Mouse (Mus musculus): Measurements from ENCODE around the gene Pcgf1.

Pcgf1 gene

DNA sequence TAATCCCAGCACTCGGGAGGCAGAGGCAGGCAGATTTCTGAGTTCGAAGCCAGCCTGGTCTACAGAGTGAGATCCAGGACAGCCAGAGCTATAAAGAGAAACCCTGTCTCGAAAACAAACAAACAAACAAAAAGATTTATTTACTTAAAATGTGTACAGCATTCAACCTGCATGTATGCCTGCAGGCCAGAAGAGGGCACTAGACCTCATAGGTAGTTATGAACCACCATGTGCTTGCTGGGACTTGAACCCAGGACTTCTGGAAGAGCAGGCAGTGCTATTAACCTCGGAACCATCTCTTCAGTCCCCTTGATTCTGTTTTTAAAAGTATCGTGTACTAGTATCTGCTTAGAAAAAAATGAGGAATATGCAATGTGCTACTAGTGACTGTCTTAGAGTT, 49.8 kb downstream of the Pcgf1 start:
- no peak for DNase-seq

All from cerebellum, postnatal 36 days (tissue).